ENCODE assay signal across 9 mouse cellular contexts in genomic region chr11:53979456-53979787, GRCm38 (mm10). TPM values are rescaled to one million over a fixed set of nuclear protein-coding genes. Genes with fewer than 3 reads are reported as not detected.
DNase-seq lines count a peak whose midpoint lies in the region; ATAC-seq and TF ChIP-seq lines count a peak whose summit lies in the region.
"Not testable (repeated sequence)": the region's sequence is repeated elsewhere in the genome, so short reads cannot be mapped to it uniquely, and the experiment has no call there.
"Had no signal": no experiment of that assay in that cellular context is flagged by ENCODE, and none has a peak within 500 bp of the region (broad histone marks: within the 10 kb centered on the region; RNA-seq: fewer than 3 reads in every experiment).

No protein-coding gene starts in this region.

- DNase-seq in MN1 (ENCODE audit: low spot score) = peak; percentile 16
- peak; percentile 92 for DNase-seq in heart, adult 11 months
- not testable (repeated sequence) for DNase-seq in lung, postnatal 0 days (ENCODE audit: low spot score); midbrain, postnatal 0 days (ENCODE audit: low spot score)

- H3K27me3 ChIP-seq in embryonic facial prominence, embryonic 15.5 days; hindbrain, embryonic 16.5 days (replicated peaks; ENCODE audit: control insufficient read depth, insufficient read depth, low read length); lung, postnatal 0 days (replicated peaks; ENCODE audit: insufficient read depth, low read length); midbrain, postnatal 0 days (ENCODE audit: insufficient read depth, low read length); stomach, embryonic 16.5 days (ENCODE audit: control insufficient read depth, insufficient read depth, low read length): not testable (repeated sequence)
- H3K27me3 ChIP-seq in limb, embryonic 12.5 days = peaks cover 13% of the 10 kb centered on the region

- H3K4me2 ChIP-seq in embryonic facial prominence, embryonic 15.5 days (replicated peaks) = peak overlapping the region; percentile 94
- H3K4me2 ChIP-seq in hindbrain, embryonic 16.5 days (ENCODE audit: low read length) = peak overlapping the region; percentile 77
- H3K4me2 ChIP-seq in limb, embryonic 12.5 days = peak overlapping the region; percentile 91
- peak overlapping the region; percentile 87 for H3K4me2 ChIP-seq in lung, postnatal 0 days (replicated peaks; ENCODE audit: low read depth, low read length)
- peak overlapping the region; percentile 81 for H3K4me2 ChIP-seq in midbrain, postnatal 0 days (ENCODE audit: low read depth, low read length, poor library complexity, severe bottlenecking)
- peak overlapping the region; percentile 80 for H3K4me2 ChIP-seq in stomach, embryonic 16.5 days (ENCODE audit: low read depth, low read length)

- H3K9me3 ChIP-seq in embryonic facial prominence, embryonic 15.5 days (replicated peaks); hindbrain, embryonic 16.5 days (ENCODE audit: control insufficient read depth, low read length); limb, embryonic 12.5 days; lung, postnatal 0 days (ENCODE audit: low read length); midbrain, postnatal 0 days (ENCODE audit: low read length); stomach, embryonic 16.5 days (replicated peaks; ENCODE audit: control insufficient read depth, low read length): not testable (repeated sequence)

- not testable (repeated sequence) for H3K4me1 ChIP-seq in embryonic facial prominence, embryonic 15.5 days; hindbrain, embryonic 16.5 days (ENCODE audit: control insufficient read depth, insufficient read depth, low read depth, low read length); limb, embryonic 12.5 days (replicated peaks); lung, postnatal 0 days (ENCODE audit: insufficient read depth, low read depth, low read length); midbrain, postnatal 0 days (ENCODE audit: insufficient read depth, low read length); stomach, embryonic 16.5 days (ENCODE audit: control insufficient read depth, insufficient read depth, low read length)

- H3K36me3 ChIP-seq in embryonic facial prominence, embryonic 15.5 days; hindbrain, embryonic 16.5 days (ENCODE audit: control insufficient read depth, insufficient read depth, low read length); limb, embryonic 12.5 days; lung, postnatal 0 days (ENCODE audit: insufficient read depth, low read length); midbrain, postnatal 0 days (ENCODE audit: insufficient read depth, low read length); stomach, embryonic 16.5 days (ENCODE audit: control insufficient read depth, insufficient read depth, low read length): not testable (repeated sequence)

- H3K27ac ChIP-seq in embryonic facial prominence, embryonic 15.5 days (replicated peaks); hindbrain, embryonic 16.5 days (ENCODE audit: low read depth, low read length); limb, embryonic 12.5 days; lung, postnatal 0 days (ENCODE audit: low read length); midbrain, postnatal 0 days (ENCODE audit: low read depth, low read length); stomach, embryonic 16.5 days (ENCODE audit: low read length): not testable (repeated sequence)

- H3K9ac ChIP-seq in embryonic facial prominence, embryonic 15.5 days = peak overlapping the region; percentile 54
- peak overlapping the region; percentile 72 for H3K9ac ChIP-seq in hindbrain, embryonic 16.5 days (ENCODE audit: low read depth, low read length)
- peak overlapping the region; percentile 67 for H3K9ac ChIP-seq in limb, embryonic 12.5 days (replicated peaks)
- peak overlapping the region; percentile 51 for H3K9ac ChIP-seq in lung, postnatal 0 days (replicated peaks; ENCODE audit: low read depth)
- H3K9ac ChIP-seq in midbrain, postnatal 0 days (replicated peaks; ENCODE audit: low read length, poor library complexity, severe bottlenecking) = peak overlapping the region; percentile 42
- peak overlapping the region; percentile 80 for H3K9ac ChIP-seq in stomach, embryonic 16.5 days (ENCODE audit: low read length)

- not testable (repeated sequence) for TF ChIP-seq CTCF in lung, postnatal 0 days (IDR thresholded peaks at IDR 0.05); midbrain, postnatal 0 days (IDR thresholded peaks at IDR 0.05)

- H3K4me3 ChIP-seq in embryonic facial prominence, embryonic 15.5 days (replicated peaks) = peak overlapping the region; percentile 64
- peak overlapping the region; percentile 72 for H3K4me3 ChIP-seq in hindbrain, embryonic 16.5 days (ENCODE audit: low read length)
- H3K4me3 ChIP-seq in limb, embryonic 12.5 days (replicated peaks) = peak overlapping the region; percentile 60
- peak overlapping the region; percentile 54 for H3K4me3 ChIP-seq in lung, postnatal 0 days (ENCODE audit: low read depth, low read length)
- H3K4me3 ChIP-seq in midbrain, postnatal 0 days (ENCODE audit: low read depth, low read length) = peak overlapping the region; percentile 60
- peak overlapping the region; percentile 69 for H3K4me3 ChIP-seq in stomach, embryonic 16.5 days (replicated peaks; ENCODE audit: low read length)

- WGBS in embryonic facial prominence, embryonic 15.5 days = under 1% methylated on average over 23 of the region's 23 CpGs
- under 1% methylated on average over 23 of the region's 23 CpGs for WGBS in hindbrain, embryonic 16.5 days
- WGBS in limb, embryonic 12.5 days = under 1% methylated on average over 23 of the region's 23 CpGs
- WGBS in lung, postnatal 0 days = 1% methylated on average over 23 of the region's 23 CpGs
- WGBS in midbrain, postnatal 0 days = under 1% methylated on average over 23 of the region's 23 CpGs
- WGBS in stomach, embryonic 16.5 days = under 1% methylated on average over 23 of the region's 23 CpGs

- TF ChIP-seq EP300 in lung, postnatal 0 days (IDR thresholded peaks at IDR 0.05) = not testable (repeated sequence)

- ATAC-seq in embryonic facial prominence, embryonic 15.5 days (ENCODE audit: insufficient number of reproducible peaks, low FRiP score, low TSS enrichment, low read depth); lung, postnatal 0 days: not testable (repeated sequence)
- ATAC-seq in hindbrain, embryonic 16.5 days = peak; percentile 32
- 0 out of 2 replicates have a peak, but pooled peaks have one; percentile 31 for ATAC-seq in limb, embryonic 12.5 days (ENCODE audit: insufficient number of reproducible peaks, insufficient read depth, low FRiP score, low TSS enrichment, low read depth)
- ATAC-seq in midbrain, postnatal 0 days (ENCODE audit: low FRiP score) = 0 out of 2 replicates have a peak, but pooled peaks have one; percentile 8
- ATAC-seq in stomach, embryonic 16.5 days (ENCODE audit: insufficient read depth, low FRiP score) = 0 out of 2 replicates have a peak, but pooled peaks have one; percentile 8

RNA-seq across cellular contexts. Expression of gene Slc22a21, which starts 0.7 kb away (rescaled TPM):
- polyA plus RNA-seq in embryonic facial prominence, embryonic 15.5 days (2015; fragmentation: Nextera tagmentation; extraction: Ambion mirVana) = 5.0 TPM in 2 replicates
- 4.0 and 5.1 TPM in 2 replicates for polyA plus RNA-seq in hindbrain, embryonic 16.5 days (2015; fragmentation: Nextera tagmentation; extraction: Ambion mirVana)
- 3.1 and 3.2 TPM in 2 replicates for polyA plus RNA-seq in limb, embryonic 12.5 days (2016; fragmentation: Nextera tagmentation; extraction: Ambion mirVana)
- polyA plus RNA-seq in lung, postnatal 0 days (2015; fragmentation: Nextera tagmentation; extraction: Ambion mirVana) = 2.6 TPM in 2 replicates
- 4.4 and 6.7 TPM in 2 replicates for total RNA-seq in midbrain, postnatal 0 days (2014; rRNA removed)
- 4.7 and 5.9 TPM in 2 replicates for polyA plus RNA-seq in midbrain, postnatal 0 days (2015; fragmentation: Nextera tagmentation; extraction: Ambion mirVana)
- 8.9 and 9.2 TPM in 2 replicates for polyA plus RNA-seq in stomach, embryonic 16.5 days (2015; fragmentation: Nextera tagmentation; extraction: Ambion mirVana)

RNA-seq across cellular contexts. Expression of gene Slc22a4, which starts 48.5 kb away (rescaled TPM):
- polyA plus RNA-seq in embryonic facial prominence, embryonic 15.5 days (2015; fragmentation: Nextera tagmentation; extraction: Ambion mirVana) = 5.6 and 6.1 TPM in 2 replicates
- 4.9 and 7.2 TPM in 2 replicates for polyA plus RNA-seq in hindbrain, embryonic 16.5 days (2015; fragmentation: Nextera tagmentation; extraction: Ambion mirVana)
- 1.3 and 1.7 TPM in 2 replicates for polyA plus RNA-seq in limb, embryonic 12.5 days (2016; fragmentation: Nextera tagmentation; extraction: Ambion mirVana)
- 0.70 and 1.1 TPM in 2 replicates for polyA plus RNA-seq in lung, postnatal 0 days (2015; fragmentation: Nextera tagmentation; extraction: Ambion mirVana)
- total RNA-seq in midbrain, postnatal 0 days (2014; rRNA removed) = 6.2 and 8.3 TPM in 2 replicates
- 7.8 and 8.7 TPM in 2 replicates for polyA plus RNA-seq in midbrain, postnatal 0 days (2015; fragmentation: Nextera tagmentation; extraction: Ambion mirVana)
- 2.7 and 2.9 TPM in 2 replicates for polyA plus RNA-seq in stomach, embryonic 16.5 days (2015; fragmentation: Nextera tagmentation; extraction: Ambion mirVana)
- polyA plus RNA-seq: CD4-positive, CD25-positive, alpha-beta regulatory T cell, adult 4 months had no signal
